Mouse (Mus musculus) megakaryocyte, adult 5-6 weeks (primary cell): ENCODE results near the gene Cntn5. TPM values are rescaled to one million over a fixed set of nuclear protein-coding genes. Genes with fewer than 3 reads are reported as not detected.
"Not testable (repeated sequence)": the region's sequence is repeated elsewhere in the genome, so short reads cannot be mapped to it uniquely, and the experiment has no call there.

Experiments
- ATAC-seq: 2 replicates; pipeline ENCODE4 v1.8.0; 2016; ENCODE audit warnings: mild to moderate bottlenecking, inconsistent platforms; ENCODE audit not compliant: poor library complexity, severe bottlenecking
- total RNA-seq, 2 experiments: library from RNA; stranded (forward) in 1 of 2; stranded (reverse) in 1 of 2; fragments of 153-499, 151-499 nt in 1 of 2; fragments of 221-1000, 200-1000 nt in 1 of 2; gene quantifications; 2 replicates each; pipeline versions ENCODE4 v1.2.3 to v1.2.4; 2015 to 2017

The Cntn5 gene
- total RNA-seq, 2 experiments from 2014 or later, result not detected

- ATAC-seq, result no peak
Observed at GRCm38 (mm10) chr9:10657144-10657748, 247.3 kb downstream of the Cntn5 start.

GRCm38 (mm10) chr9:10650632-10651031 lies 253.9 kb downstream of the Cntn5 start:
- ATAC-seq, result no peak

- no peak for ATAC-seq
Observed at GRCm38 (mm10) chr9:10645951-10646350, 258.6 kb downstream of the Cntn5 start.

GRCm38 (mm10) chr9:10645045-10645830 lies 259.3 kb downstream of the Cntn5 start:
- no peak for ATAC-seq

GRCm38 (mm10) chr9:10618036-10618435 lies 286.5 kb downstream of the Cntn5 start:
- no peak for ATAC-seq

GRCm38 (mm10) chr9:10575346-10576241 lies 329.0 kb downstream of the Cntn5 start:
- no peak for ATAC-seq

- no peak for ATAC-seq
Observed at GRCm38 (mm10) chr9:10569830-10570229, 334.7 kb downstream of the Cntn5 start.

- ATAC-seq, result not testable (repeated sequence)
Observed at GRCm38 (mm10) chr9:10540877-10541276, 363.7 kb downstream of the Cntn5 start.

- no peak for ATAC-seq
Observed at GRCm38 (mm10) chr9:10532248-10532647, 372.3 kb downstream of the Cntn5 start.

- ATAC-seq, result no peak
Observed at GRCm38 (mm10) chr9:10531087-10531486, 373.5 kb downstream of the Cntn5 start.

GRCm38 (mm10) chr9:10529528-10529927 lies 375.0 kb downstream of the Cntn5 start:
- no peak for ATAC-seq

GRCm38 (mm10) chr9:10529113-10529512 lies 375.5 kb downstream of the Cntn5 start:
- ATAC-seq, result no peak

GRCm38 (mm10) chr9:10528692-10529091 lies 375.9 kb downstream of the Cntn5 start:
- ATAC-seq, result no peak

GRCm38 (mm10) chr9:10525915-10526667 lies 378.5 kb downstream of the Cntn5 start:
- ATAC-seq, result no peak

- no peak for ATAC-seq
Observed at GRCm38 (mm10) chr9:10522604-10523003, 382.0 kb downstream of the Cntn5 start.

GRCm38 (mm10) chr9:10521054-10521453 lies 383.5 kb downstream of the Cntn5 start:
- ATAC-seq, result no peak

GRCm38 (mm10) chr9:10492243-10492642 lies 412.3 kb downstream of the Cntn5 start:
- no peak for ATAC-seq

- ATAC-seq, result no peak
Observed at GRCm38 (mm10) chr9:10471484-10472125, 433.0 kb downstream of the Cntn5 start.

GRCm38 (mm10) chr9:10464758-10465157 lies 439.8 kb downstream of the Cntn5 start:
- ATAC-seq, result no peak

- no peak for ATAC-seq
Observed at GRCm38 (mm10) chr9:10457900-10458299, 446.7 kb downstream of the Cntn5 start.
